Mouse (Mus musculus): ENCODE results near the gene Pik3cd. TPM values are rescaled to one million over a fixed set of nuclear protein-coding genes. Genes with fewer than 3 reads are reported as not detected.

Gene Pik3cd
- total and polyA plus RNA-seq, 2 experiments from 2014 or later = 9.7 to 15.9 TPM

DNA sequence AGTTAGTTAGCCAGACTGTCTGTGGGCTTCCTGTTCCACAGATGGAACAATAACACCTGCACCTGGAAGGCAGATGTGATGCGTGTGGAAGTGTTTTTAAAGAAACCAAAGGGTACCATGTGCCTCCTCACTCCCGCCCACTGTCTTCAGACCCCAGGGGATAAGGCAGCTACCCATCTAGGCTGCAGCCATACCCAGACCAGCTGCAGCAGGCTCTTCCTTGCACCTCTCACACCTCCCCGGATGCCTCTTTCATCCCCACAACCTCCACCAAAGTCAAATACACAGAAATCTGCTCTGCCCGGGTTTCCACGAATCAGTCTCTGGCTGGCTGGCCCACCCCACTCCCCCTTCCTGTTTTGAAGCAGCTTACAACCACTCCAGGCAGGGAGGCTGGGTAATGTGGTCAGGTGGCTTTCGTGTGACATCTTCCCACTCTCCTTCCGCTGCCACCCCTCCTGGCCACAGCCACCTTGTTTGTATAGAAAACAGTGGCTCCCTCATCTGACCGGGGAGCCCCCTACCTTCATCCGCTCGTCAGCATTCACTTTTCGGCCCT is 44.4 kb downstream of the Pik3cd start:
- ATAC-seq (ENCODE audit: low FRiP score) (no peak), DNase-seq (ENCODE audit: low spot score) (no peak)
- no peak for TF ChIP-seq CTCF (IDR thresholded peaks at IDR 0.05)
- Histone ChIP-seq H3K27me3 (ENCODE audit: insufficient read depth, low read length) (no peaks in the 10 kb centered on the region), H3K4me1 (ENCODE audit: insufficient read depth, low read length) (no peaks in the 10 kb centered on the region), H3K27ac (ENCODE audit: low read depth, low read length) (no peak overlapping the region), H3K9ac (replicated peaks; ENCODE audit: low read length, poor library complexity, severe bottlenecking) (no peak overlapping the region), H3K36me3 (ENCODE audit: insufficient read depth, low read length) (peaks cover 66% of the 10 kb centered on the region), H3K4me3 (ENCODE audit: low read depth, low read length) (no peak overlapping the region), H3K4me2 (ENCODE audit: low read depth, low read length, poor library complexity, severe bottlenecking) (no peak overlapping the region), H3K9me3 (ENCODE audit: low read length) (no peaks in the 10 kb centered on the region)
- 83% methylated on average over 11 of the region's 11 CpGs for WGBS

DNA sequence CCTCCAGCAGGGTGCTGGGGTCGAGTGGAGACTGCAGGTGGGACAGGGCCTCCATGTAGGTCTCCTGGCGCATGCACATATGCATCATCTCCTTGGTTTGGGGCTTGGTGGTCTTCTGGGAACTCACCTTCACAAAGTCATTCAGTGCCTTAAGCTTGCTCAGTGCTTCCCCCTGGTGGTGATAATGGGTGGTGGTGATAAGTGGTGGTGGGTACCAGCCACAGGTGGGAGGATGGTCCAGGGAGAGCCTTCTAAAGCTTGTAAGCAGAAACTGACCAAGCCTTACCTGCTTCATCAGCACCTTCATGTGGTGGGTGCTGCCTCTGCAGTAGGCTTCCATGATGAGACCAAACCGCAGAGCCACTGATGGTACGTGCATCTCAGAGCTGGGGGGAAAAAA is 48.1 kb downstream of the Pik3cd start:
- 92% methylated on average over 4 of the region's 4 CpGs for WGBS
- no peak overlapping the region for H3K9ac ChIP-seq (replicated peaks; ENCODE audit: low read length, poor library complexity, severe bottlenecking)
- no peak overlapping the region for H3K4me3 ChIP-seq (ENCODE audit: low read depth, low read length)
- no peaks in the 10 kb centered on the region for H3K27me3 ChIP-seq (ENCODE audit: insufficient read depth, low read length)
- no peak overlapping the region for H3K4me2 ChIP-seq (ENCODE audit: low read depth, low read length, poor library complexity, severe bottlenecking)
- peak; percentile 77 for TF ChIP-seq CTCF (IDR thresholded peaks at IDR 0.05)
- H3K36me3 ChIP-seq (ENCODE audit: insufficient read depth, low read length) = peaks cover 83% of the 10 kb centered on the region
- peak; percentile 28 for DNase-seq (ENCODE audit: low spot score)
- no peak for ATAC-seq (ENCODE audit: low FRiP score)
- H3K9me3 ChIP-seq (ENCODE audit: low read length) = no peaks in the 10 kb centered on the region
- no peak overlapping the region for H3K27ac ChIP-seq (ENCODE audit: low read depth, low read length)
- no peaks in the 10 kb centered on the region for H3K4me1 ChIP-seq (ENCODE audit: insufficient read depth, low read length)

DNA sequence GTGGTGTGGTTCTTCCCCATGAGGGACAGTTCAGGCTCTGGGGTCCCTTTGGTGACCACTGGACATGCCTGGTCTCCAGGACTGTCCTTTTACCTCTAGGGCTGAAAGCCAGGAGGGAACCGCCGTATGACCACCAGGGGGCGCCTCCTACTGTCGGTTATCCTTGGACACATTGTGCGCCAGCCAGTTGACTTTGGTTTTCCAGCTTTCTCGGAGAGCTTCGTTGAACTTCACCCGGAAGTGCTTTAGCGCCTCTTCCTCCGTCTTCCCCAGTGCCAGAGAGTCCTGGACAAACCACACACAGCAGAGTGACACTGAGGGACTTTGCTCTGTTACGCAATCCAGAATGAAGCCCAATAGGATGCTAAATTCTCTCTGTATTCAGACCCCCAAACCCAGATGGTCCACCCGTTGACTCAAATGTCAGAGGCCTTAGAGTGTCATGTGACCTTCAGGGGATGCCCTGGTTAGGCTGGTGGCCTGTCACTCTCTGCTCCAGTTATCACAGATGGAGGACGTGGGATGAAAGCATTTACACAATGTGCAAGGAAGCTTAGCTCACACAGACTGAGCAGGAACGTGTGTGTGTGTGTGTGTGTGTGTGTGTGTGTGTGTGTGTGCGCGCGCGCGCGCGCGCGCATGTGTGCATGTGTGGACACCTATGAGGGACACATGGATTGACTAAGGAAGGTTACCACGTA is 51.7 kb downstream of the Pik3cd start:
- H3K27me3 ChIP-seq (ENCODE audit: insufficient read depth, low read length) = no peaks in the 10 kb centered on the region
- H3K4me1 ChIP-seq (ENCODE audit: insufficient read depth, low read length) = no peaks in the 10 kb centered on the region
- H3K9me3 ChIP-seq (ENCODE audit: low read length) = no peaks in the 10 kb centered on the region
- WGBS = 69% methylated on average over 24 of the region's 24 CpGs
- peak; percentile 83 for TF ChIP-seq CTCF (IDR thresholded peaks at IDR 0.05)
- no peak overlapping the region for H3K4me2 ChIP-seq (ENCODE audit: low read depth, low read length, poor library complexity, severe bottlenecking)
- H3K9ac ChIP-seq (replicated peaks; ENCODE audit: low read length, poor library complexity, severe bottlenecking) = no peak overlapping the region
- peak; percentile 78 for DNase-seq (ENCODE audit: low spot score)
- no peak overlapping the region for H3K27ac ChIP-seq (ENCODE audit: low read depth, low read length)
- no peak overlapping the region for H3K4me3 ChIP-seq (ENCODE audit: low read depth, low read length)
- no peak for ATAC-seq (ENCODE audit: low FRiP score)
- H3K36me3 ChIP-seq (ENCODE audit: insufficient read depth, low read length) = peaks cover 88% of the 10 kb centered on the region

DNA sequence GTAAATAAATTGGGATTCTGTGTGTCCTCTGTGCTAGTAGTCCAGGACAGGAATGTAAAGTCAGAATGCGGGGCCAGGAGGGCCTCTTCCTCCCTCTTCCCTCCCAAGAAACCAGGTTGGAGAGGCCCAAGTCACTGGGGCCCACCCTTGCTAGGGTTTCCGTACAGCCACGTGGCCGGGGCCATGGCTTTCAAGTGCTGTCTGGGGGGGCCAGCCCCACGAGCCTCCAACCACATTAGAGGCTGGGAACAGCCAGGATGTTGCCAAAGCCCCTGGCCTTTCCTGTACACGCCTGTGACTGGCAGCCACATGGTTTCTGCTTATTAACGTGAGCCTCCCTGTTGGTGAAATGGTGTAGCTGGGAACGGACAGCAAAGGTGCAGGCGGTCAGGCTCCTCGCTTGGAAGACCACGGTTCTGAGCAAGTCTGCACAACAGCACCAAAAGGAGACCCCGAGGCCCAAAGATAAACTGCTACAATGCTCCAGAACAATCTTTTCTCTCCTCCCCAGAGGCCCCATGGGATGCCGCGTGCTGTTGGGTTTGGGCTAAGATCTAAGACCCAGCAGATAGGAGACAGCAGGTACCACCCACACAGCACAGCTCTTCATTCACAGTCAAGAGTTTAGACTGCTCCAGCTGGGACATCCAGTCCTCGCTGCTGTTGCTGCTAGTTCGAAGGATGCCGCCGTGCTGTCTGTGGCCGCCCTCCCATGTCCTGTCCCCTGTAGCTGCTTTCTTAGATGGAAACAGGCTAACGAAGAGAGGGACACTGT is 54.2 kb downstream of the Pik3cd start:
- ATAC-seq (ENCODE audit: low FRiP score) (no peak), DNase-seq (ENCODE audit: low spot score) (no peak)
- H3K9ac ChIP-seq (replicated peaks; ENCODE audit: low read length, poor library complexity, severe bottlenecking) = no peak overlapping the region
- no peaks in the 10 kb centered on the region for H3K27me3 ChIP-seq (ENCODE audit: insufficient read depth, low read length)
- no peaks in the 10 kb centered on the region for H3K9me3 ChIP-seq (ENCODE audit: low read length)
- 88% methylated on average over 20 of the region's 20 CpGs for WGBS
- no peak for TF ChIP-seq CTCF (IDR thresholded peaks at IDR 0.05)
- H3K4me1 ChIP-seq (ENCODE audit: insufficient read depth, low read length) = no peaks in the 10 kb centered on the region
- H3K4me2 ChIP-seq (ENCODE audit: low read depth, low read length, poor library complexity, severe bottlenecking) = no peak overlapping the region
- peaks cover 81% of the 10 kb centered on the region for H3K36me3 ChIP-seq (ENCODE audit: insufficient read depth, low read length)
- H3K4me3 ChIP-seq (ENCODE audit: low read depth, low read length) = no peak overlapping the region
- H3K27ac ChIP-seq (ENCODE audit: low read depth, low read length) = no peak overlapping the region

DNA sequence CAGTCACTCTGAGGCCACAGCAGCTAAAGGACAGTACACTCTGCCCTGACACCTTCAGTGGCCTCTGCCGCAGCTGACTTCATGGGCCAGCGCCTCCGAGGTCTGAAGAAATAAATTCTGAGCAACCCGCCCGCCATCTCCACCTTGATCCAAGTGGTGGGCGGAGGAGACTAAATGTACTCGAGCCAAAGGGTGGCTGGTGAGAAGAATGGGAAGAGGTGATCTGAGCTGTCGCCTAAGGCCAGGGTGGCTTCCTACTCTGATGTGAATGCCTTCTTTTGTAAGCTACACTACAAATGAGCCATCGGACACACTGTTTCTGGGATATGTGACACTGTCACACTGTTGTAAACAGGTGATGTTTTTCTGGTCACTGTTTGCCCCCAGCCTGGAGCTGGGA is 56.6 kb downstream of the Pik3cd start:
- Histone ChIP-seq H3K4me2 (ENCODE audit: low read depth, low read length, poor library complexity, severe bottlenecking) (no peak overlapping the region), H3K36me3 (ENCODE audit: insufficient read depth, low read length) (peaks cover 87% of the 10 kb centered on the region), H3K9me3 (ENCODE audit: low read length) (no peaks in the 10 kb centered on the region), H3K27me3 (ENCODE audit: insufficient read depth, low read length) (no peaks in the 10 kb centered on the region), H3K27ac (ENCODE audit: low read depth, low read length) (no peak overlapping the region), H3K4me3 (ENCODE audit: low read depth, low read length) (no peak overlapping the region), H3K9ac (replicated peaks; ENCODE audit: low read length, poor library complexity, severe bottlenecking) (no peak overlapping the region), H3K4me1 (ENCODE audit: insufficient read depth, low read length) (no peaks in the 10 kb centered on the region)
- TF ChIP-seq CTCF (IDR thresholded peaks at IDR 0.05) = no peak
- 92% methylated on average over 9 of the region's 9 CpGs for whole genome bisulfite sequencing
- ATAC-seq (ENCODE audit: low FRiP score) (no peak), DNase-seq (ENCODE audit: low spot score) (no peak)

DNA sequence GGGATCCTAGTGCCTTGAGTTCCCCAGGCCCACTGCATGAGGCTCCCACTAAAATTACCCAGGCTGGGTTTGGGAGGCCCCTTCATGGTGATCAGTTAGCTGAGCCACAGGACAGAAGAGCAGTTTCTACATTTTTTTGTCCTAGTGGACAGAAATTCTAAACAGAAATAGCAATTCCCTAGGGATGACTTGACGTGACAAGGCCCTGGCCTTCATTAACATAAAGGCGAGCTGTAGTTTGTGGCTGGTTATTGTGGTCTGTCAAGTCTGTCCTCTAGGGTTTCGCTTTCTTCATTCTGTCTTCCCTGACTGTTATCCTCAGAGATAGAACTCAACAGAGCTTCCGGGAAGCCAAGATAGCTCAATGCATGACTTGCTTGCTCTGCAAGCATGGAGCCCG is 60.4 kb downstream of the Pik3cd start:
- Histone ChIP-seq H3K9ac (replicated peaks; ENCODE audit: low read length, poor library complexity, severe bottlenecking) (no peak overlapping the region), H3K4me3 (ENCODE audit: low read depth, low read length) (no peak overlapping the region), H3K36me3 (ENCODE audit: insufficient read depth, low read length) (peaks cover 75% of the 10 kb centered on the region), H3K27me3 (ENCODE audit: insufficient read depth, low read length) (no peaks in the 10 kb centered on the region), H3K4me2 (ENCODE audit: low read depth, low read length, poor library complexity, severe bottlenecking) (no peak overlapping the region), H3K9me3 (ENCODE audit: low read length) (no peaks in the 10 kb centered on the region), H3K27ac (ENCODE audit: low read depth, low read length) (no peak overlapping the region), H3K4me1 (ENCODE audit: insufficient read depth, low read length) (no peaks in the 10 kb centered on the region)
- TF ChIP-seq CTCF (IDR thresholded peaks at IDR 0.05) = no peak
- WGBS = 78% methylated on average over 5 of the region's 5 CpGs
- ATAC-seq (ENCODE audit: low FRiP score) (no peak), DNase-seq (ENCODE audit: low spot score) (no peak)
